Mouse (Mus musculus) ES-Bruce4 (cell line): ENCODE results near the gene Irs2.

Experiments
- CTCF ChIP-seq: IDR thresholded peaks from one replicate; pipeline ENCODE4 v1.8.1; 2011; ENCODE audit warnings: low read depth, low read length
- EP300 ChIP-seq: IDR thresholded peaks from 2 replicates; pipeline ENCODE4 v1.6.1; 2011; ENCODE audit warnings: low read depth, low read length; ENCODE audit not compliant: insufficient read depth

GRCm38 (mm10) chr8:10974126-10974525 lies 34.1 kb downstream of the Irs2 start:
- TF ChIP-seq CTCF: no peak
- no peak for TF ChIP-seq EP300
